Comparison of ENCODE assay signal across 8 mouse cellular contexts in genomic region chr11:69665961-69666664, GRCm38 (mm10). TPM values are rescaled to one million over a fixed set of nuclear protein-coding genes. Genes with fewer than 3 reads are reported as not detected.
DNase-seq lines count a peak whose midpoint lies in the region; ATAC-seq and TF ChIP-seq lines count a peak whose summit lies in the region.

Gene Cd68 (minus strand): TSS chr11:69666153.

- no peaks in the 10 kb centered on the region for H3K27me3 ChIP-seq in heart, embryonic 13.5 days (replicated peaks)
- H3K27me3 ChIP-seq in lung, embryonic 16.5 days (ENCODE audit: control insufficient read depth, insufficient read depth, low read depth, low read length) = no peaks in the 10 kb centered on the region

- H3K36me3 ChIP-seq in ES-E14 (ENCODE audit: control insufficient read depth, insufficient read depth, low read length, poor library complexity, severe bottlenecking) = peaks cover 48% of the 10 kb centered on the region
- H3K36me3 ChIP-seq in heart, embryonic 13.5 days = peaks cover 75% of the 10 kb centered on the region
- H3K36me3 ChIP-seq in lung, embryonic 16.5 days (ENCODE audit: control insufficient read depth, insufficient read depth, low read length) = peaks cover 53% of the 10 kb centered on the region

- no peak within 1 kb of the TSS for H3K4me2 ChIP-seq in heart, embryonic 13.5 days
- H3K4me2 ChIP-seq in lung, embryonic 16.5 days (ENCODE audit: low read depth, low read length) = no peak within 1 kb of the TSS

- 32% methylated on average over 7 of the region's 7 CpGs for WGBS in heart, embryonic 13.5 days
- 27% methylated on average over 7 of the region's 7 CpGs for WGBS in lung, embryonic 16.5 days

- H3K4me1 ChIP-seq in ES-E14 (ENCODE audit: control insufficient read depth in 2 of 2, insufficient read depth in 2 of 2, low read length in 2 of 2, poor library complexity in 1 of 2) = peaks cover 0 to 11% of the 10 kb centered on the region in 2 experiments; a peak in 1 of 4 replicates
- peaks cover 42% of the 10 kb centered on the region for H3K4me1 ChIP-seq in heart, embryonic 13.5 days
- peaks cover 28% of the 10 kb centered on the region for H3K4me1 ChIP-seq in lung, embryonic 16.5 days (replicated peaks; ENCODE audit: control insufficient read depth, insufficient read depth, low read length)

- no peak for ATAC-seq in heart, embryonic 13.5 days (ENCODE audit: extremely low read depth, insufficient number of reproducible peaks, low FRiP score, low TSS enrichment)
- no peak for ATAC-seq in lung, embryonic 16.5 days (ENCODE audit: low read depth)

- peak; percentile 37 for DNase-seq in cerebellum, adult 9-10 months
- no peak for DNase-seq in cerebellum, postnatal 14 days
- DNase-seq in ES-E14 (ENCODE audit: low read depth, low spot score) = peak; percentile 93
- peak; percentile 54 for DNase-seq in embryo, embryonic 10.5 days (ENCODE audit: low spot score)
- DNase-seq in layer of hippocampus, adult 9-11 months = peak; percentile 93
- DNase-seq in spleen, postnatal 4 days (ENCODE audit: low spot score in 2 of 2) = peak; percentile 67 to 74

- H3K4me3 ChIP-seq in ES-E14 (ENCODE audit: insufficient read depth in 1 of 2, low read depth in 1 of 2, low read length in 2 of 2, poor library complexity in 1 of 2, severe bottlenecking in 1 of 2) = peak within 1 kb of the TSS in 1 of 2 experiments; percentile 37; a peak in 2 of 4 replicates
- no peak within 1 kb of the TSS for H3K4me3 ChIP-seq in heart, embryonic 13.5 days
- no peak within 1 kb of the TSS for H3K4me3 ChIP-seq in lung, embryonic 16.5 days (ENCODE audit: low read length)

- no peaks in the 10 kb centered on the region for H3K9me3 ChIP-seq in ES-E14 (ENCODE audit: control insufficient read depth, insufficient read depth, low read depth, low read length)
- no peaks in the 10 kb centered on the region for H3K9me3 ChIP-seq in heart, embryonic 13.5 days
- no peaks in the 10 kb centered on the region for H3K9me3 ChIP-seq in lung, embryonic 16.5 days (ENCODE audit: control insufficient read depth, low read length)

- peak within 1 kb of the TSS; percentile 64 for H3K9ac ChIP-seq in ES-E14 (ENCODE audit: insufficient read depth, low read depth, low read length, poor library complexity, severe bottlenecking)
- no peak within 1 kb of the TSS for H3K9ac ChIP-seq in heart, embryonic 13.5 days
- peak within 1 kb of the TSS; percentile 9; the same call in 1 of the 2 replicates for H3K9ac ChIP-seq in lung, embryonic 16.5 days (ENCODE audit: low read length)

- in situ Hi-C loops in ES-E14 (cut with MboI; ENCODE audit: low sequenced_read_pairs in 2 of 2, unreplicated experiment in 2 of 2) = no loop called here

- H3K27ac ChIP-seq in ES-E14 (ENCODE audit: insufficient read depth, low read depth, low read length, poor library complexity, severe bottlenecking) = peak within 1 kb of the TSS; percentile 86
- 0 out of 2 replicates have a peak within 1 kb of the TSS, but pooled peaks have one; percentile 6 for H3K27ac ChIP-seq in heart, embryonic 13.5 days (replicated peaks)
- no peak within 1 kb of the TSS for H3K27ac ChIP-seq in lung, embryonic 16.5 days (ENCODE audit: low read length)

TF ChIP-seq in ES-E14, 5 proteins besides CTCF, POLR2A, EP300 and RAD21:
- TF ChIP-seq MAFK (IDR thresholded peaks at IDR 0.05; ENCODE audit: insufficient read depth, low read depth, low read length) (peak; percentile 70; the same call in 1 of the 2 replicates), CHD2 (IDR thresholded peaks at IDR 0.05; ENCODE audit: low read depth, low read length) (peak; percentile 83), ZC3H11A (IDR thresholded peaks at IDR 0.05; ENCODE audit: borderline replicate concordance, low read depth, low read length) (no peak), ZNF384 (IDR thresholded peaks at IDR 0.05; ENCODE audit: low read depth, low read length) (no peak; the same call in 1 of the 2 replicates), HCFC1 (IDR thresholded peaks at IDR 0.05; ENCODE audit: borderline replicate concordance, insufficient read depth, low read length) (0 out of 2 replicates have a peak, but pooled peaks have one; percentile 38)

RNA-seq across cellular contexts. Expression of gene Cd68, which starts in this region (rescaled TPM):
- total RNA-seq in ES-E14 (2012; rRNA removed) = 23.4 and 32.7 TPM in 2 replicates
- polyA plus RNA-seq in heart, embryonic 13.5 days (2015; fragmentation: Nextera tagmentation; extraction: Ambion mirVana) = 8.8 and 10.5 TPM in 2 replicates
- polyA plus RNA-seq in lung, embryonic 16.5 days (2015; fragmentation: Nextera tagmentation; extraction: Ambion mirVana) = 19.2 and 19.4 TPM in 2 replicates

Comparison
In these comparisons a context has a peak if more than half of its experiments do, and no peak if none do; other contexts are left out.
1. DNase-seq: peak in cerebellum, adult 9-10 months (single experiment), ES-E14 (single experiment), embryo, embryonic 10.5 days (single experiment), layer of hippocampus, adult 9-11 months (single experiment) and spleen, postnatal 4 days (2 of 2); none in cerebellum, postnatal 14 days (0 of 2).